Mouse (Mus musculus) MEL (cell line): Measurements from ENCODE around the gene Dlgap3.

Experiments used
- CHD2 ChIP-seq: IDR thresholded peaks from 2 replicates; pipeline ENCODE4 v1.6.1; 2011; ENCODE audit warnings: low read length, improper control_type of control experiment
- CTCF ChIP-seq, 3 experiments: IDR thresholded peaks in 2 of 3; conservative IDR thresholded peaks in 1 of 3; 2 replicates each; pipeline ENCODE4 v1.5.1; 2011 to 2012; ENCODE audit warnings: low read length in 3 of 3, low read depth in 2 of 3, mild to moderate bottlenecking in 2 of 3, improper control_type of control experiment in 1 of 3, inconsistent platforms in 1 of 3, mixed read lengths in 1 of 3, moderate library complexity in 1 of 3; ENCODE audit not compliant: control insufficient read depth in 1 of 3, insufficient read depth in 1 of 3, poor library complexity in 1 of 3, severe bottlenecking in 1 of 3
- MAZ ChIP-seq: IDR thresholded peaks from 2 replicates; pipeline ENCODE4 v1.6.1; 2012; ENCODE audit warnings: low read depth, mild to moderate bottlenecking, inconsistent platforms, low read length, improper control_type of control experiment
- NELFE ChIP-seq: IDR thresholded peaks from 2 replicates; pipeline ENCODE4 v1.6.1; 2011; ENCODE audit warnings: low read depth, low read length, improper control_type of control experiment
- POLR2A ChIP-seq, 2 experiments: IDR thresholded peaks; 2 replicates each; pipeline ENCODE4 v1.6.1; 2011 to 2012; ENCODE audit warnings: low read length in 2 of 2, mild to moderate bottlenecking in 2 of 2, control low read depth in 1 of 2, improper control_type of control experiment in 1 of 2, low read depth in 1 of 2, moderate library complexity in 1 of 2; ENCODE audit not compliant: control insufficient read depth in 1 of 2, insufficient read depth in 1 of 2, poor library complexity in 1 of 2

GRCm38 (mm10) chr4:127167731-127168130, 1.3 kb upstream of the Dlgap3 start:
- TF ChIP-seq POLR2A (IDR thresholded peaks at IDR 0.05; ENCODE audit: control insufficient read depth in 1 of 2, insufficient read depth in 1 of 2, low read depth in 1 of 2, low read length in 2 of 2, poor library complexity in 1 of 2): no peak
- TF ChIP-seq CTCF (IDR thresholded peaks at IDR 0.05 in 2 of 3, conservative IDR thresholded peaks at IDR 0.05 in 1 of 3; ENCODE audit: control insufficient read depth in 1 of 3, insufficient read depth in 1 of 3, low read depth in 2 of 3, low read length in 3 of 3, poor library complexity in 1 of 3, severe bottlenecking in 1 of 3): no peak
- no peak for TF ChIP-seq NELFE
- no peak for TF ChIP-seq CHD2
- no peak for TF ChIP-seq MAZ
